Mouse (Mus musculus): ENCODE measurements around the gene Mybpc3.
A peak's percentile ranks its signal among the peaks of the same experiment; 100 is the strongest.

Gene Mybpc3

DNA sequence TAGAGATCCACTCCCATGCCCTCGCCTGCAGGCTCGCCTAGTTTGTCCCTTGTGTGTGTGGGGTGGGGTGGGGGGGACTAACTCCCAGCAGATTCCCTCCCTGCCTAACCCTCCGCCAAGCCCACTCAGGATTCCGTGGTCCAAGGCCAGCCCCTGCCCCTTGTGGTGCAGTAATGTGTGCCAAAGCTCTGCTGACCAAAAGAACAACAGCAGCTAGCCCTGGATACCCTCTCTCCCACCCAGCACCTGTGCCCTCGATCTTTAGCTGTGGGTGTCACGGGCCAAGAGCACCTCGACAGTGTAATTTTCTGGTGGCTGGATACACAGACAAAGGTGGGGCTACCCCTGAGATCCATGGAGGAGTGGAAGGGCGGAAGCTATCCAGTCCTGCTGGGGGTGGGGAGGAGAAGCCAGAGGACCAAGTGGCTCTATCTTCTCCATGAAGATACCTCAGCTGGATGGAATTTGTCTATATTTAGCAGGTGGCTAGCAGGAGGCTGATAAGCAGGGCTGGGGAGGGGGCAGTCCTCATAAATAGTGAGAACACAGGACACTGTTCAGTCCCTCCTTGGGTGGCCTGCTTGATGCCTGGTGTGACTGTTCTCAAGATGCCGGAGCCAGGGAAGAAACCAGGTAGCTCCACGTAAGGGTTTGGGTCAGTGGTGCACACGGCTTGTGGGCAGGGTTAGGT is at the start of gene Mybpc3:
Gene Mybpc3, plus strand, starts transcription at position 560 of the 691 bp plus-strand sequence.
- DNase-seq (ENCODE audit: low read depth) = no peak

DNA sequence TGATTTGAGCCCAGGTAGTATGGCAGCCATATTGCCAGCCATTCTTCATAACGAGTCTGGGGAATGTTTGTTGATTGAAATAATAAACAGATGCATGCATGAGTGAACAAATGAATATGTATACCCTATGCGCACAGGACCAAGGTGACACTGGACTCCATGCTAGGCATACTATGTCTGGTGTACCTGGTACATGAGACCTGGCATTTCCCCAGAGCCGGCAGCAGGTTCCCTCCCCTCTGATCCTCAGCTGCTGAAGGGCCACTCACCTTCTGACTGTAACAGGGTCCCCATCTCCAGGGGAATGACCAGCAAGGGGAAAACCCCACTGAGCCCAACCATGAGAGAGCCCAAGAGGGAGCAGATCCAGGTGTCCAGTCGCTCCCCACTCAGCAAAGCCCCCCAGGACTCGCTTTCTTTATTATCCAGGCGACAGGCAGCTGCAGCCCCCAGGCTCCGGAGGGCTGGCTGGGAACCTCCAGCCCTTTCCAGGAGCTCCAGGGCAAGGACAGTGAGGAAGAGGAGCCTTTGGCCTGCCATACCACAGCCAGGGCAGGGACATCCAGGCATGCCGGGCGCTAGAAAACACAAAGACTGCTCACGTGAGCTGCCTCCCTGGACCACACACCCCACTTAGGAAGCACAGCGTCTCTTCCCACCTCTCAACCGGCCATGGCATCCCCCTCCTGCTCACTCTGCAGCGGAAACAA is 49.6 kb upstream of the Mybpc3 start:
- DNase-seq (ENCODE audit: low read depth) = no peak

GRCm38 (mm10) chr2:91068872-91069165 is 49.1 kb upstream of the Mybpc3 start:
- DNase-seq (ENCODE audit: low read depth) = no peak

DNA sequence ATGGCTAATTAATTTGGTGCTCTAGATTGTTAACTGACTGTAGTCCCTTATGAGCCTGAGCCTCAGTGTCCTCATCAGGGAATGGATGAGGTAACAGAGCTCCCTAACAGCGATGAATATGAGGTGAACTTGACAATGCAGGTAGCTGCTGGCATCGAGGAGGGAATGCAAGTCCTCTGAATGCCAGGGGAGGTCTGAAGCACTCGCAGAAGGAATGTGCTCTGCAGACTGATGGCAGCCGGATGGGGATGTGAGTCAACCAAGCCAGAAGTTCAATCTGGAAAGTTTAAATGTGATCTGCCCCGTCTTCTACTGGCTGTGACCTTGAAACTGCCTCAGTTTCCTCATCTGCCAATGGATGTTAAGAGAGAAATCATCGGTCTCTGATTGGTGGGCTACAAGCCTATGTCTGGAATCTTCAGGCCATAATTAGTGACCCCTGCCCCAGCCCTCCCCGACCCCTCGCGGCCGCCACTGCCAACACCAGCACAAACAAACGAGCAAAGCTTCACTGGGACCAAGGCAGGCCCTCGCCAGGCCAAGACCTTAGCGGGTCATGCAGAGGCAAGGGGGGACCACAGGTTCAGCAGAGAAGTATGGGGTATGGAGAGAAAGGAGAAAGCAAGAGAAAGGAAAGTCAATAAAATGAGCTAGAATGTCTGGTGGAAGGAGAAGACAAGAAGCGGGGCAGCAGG is 48.5 kb upstream of the Mybpc3 start:
- DNase-seq (ENCODE audit: low read depth) = no peak

GRCm38 (mm10) chr2:91070076-91070800 is 47.7 kb upstream of the Mybpc3 start, which contains the start of gene Slc39a13:
Gene Slc39a13 (minus strand): TSS chr2:91070417.
- DNase-seq (ENCODE audit: low read depth) = peak; percentile 88

GRCm38 (mm10) chr2:91071059-91071458 is 46.9 kb upstream of the Mybpc3 start:
- DNase-seq (ENCODE audit: low read depth) = no peak

DNA sequence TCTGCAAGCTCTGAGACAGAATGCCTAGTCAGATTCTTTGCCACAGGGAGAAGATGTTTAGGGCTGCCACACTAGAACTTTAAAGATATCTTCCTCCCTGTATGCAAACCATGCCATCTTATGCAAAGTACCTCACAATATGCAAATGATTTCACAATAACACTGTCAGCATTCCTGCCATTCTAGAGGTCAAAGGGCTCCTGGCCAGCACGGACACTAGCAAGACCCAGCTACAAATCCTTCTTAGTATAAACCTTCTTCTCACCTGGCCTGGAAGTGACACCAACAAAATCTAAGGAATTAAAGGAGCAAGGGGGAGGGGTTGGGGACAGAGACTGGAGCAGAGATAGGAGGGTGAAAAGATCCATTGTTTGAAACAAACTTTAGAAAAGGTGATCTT is 45.9 kb upstream of the Mybpc3 start:
- no peak for DNase-seq (ENCODE audit: low read depth)

DNA sequence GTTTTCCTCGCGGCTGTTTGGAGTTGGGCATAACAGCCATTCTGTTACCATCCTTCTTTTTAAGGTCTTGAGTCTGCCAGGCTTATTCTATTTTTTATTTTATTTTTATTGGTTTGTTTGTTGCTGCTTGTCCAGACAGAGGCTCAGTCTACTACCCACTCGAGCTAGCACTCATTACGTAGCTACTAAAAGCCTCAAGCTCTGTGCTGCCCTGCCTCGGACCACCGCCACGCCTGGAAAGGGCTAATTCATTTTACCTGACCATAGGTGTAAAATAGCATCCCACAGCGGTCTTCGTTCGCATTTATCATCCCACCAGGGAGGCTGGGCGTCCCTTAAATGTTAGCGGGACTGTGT is 40.0 kb upstream of the Mybpc3 start:
- DNase-seq (ENCODE audit: low read depth) = no peak

GRCm38 (mm10) chr2:91078314-91079025 is 39.5 kb upstream of the Mybpc3 start:
- DNase-seq (ENCODE audit: low read depth) = no peak

GRCm38 (mm10) chr2:91079026-91079384 is 38.9 kb upstream of the Mybpc3 start:
- DNase-seq (ENCODE audit: low read depth) = no peak

DNA sequence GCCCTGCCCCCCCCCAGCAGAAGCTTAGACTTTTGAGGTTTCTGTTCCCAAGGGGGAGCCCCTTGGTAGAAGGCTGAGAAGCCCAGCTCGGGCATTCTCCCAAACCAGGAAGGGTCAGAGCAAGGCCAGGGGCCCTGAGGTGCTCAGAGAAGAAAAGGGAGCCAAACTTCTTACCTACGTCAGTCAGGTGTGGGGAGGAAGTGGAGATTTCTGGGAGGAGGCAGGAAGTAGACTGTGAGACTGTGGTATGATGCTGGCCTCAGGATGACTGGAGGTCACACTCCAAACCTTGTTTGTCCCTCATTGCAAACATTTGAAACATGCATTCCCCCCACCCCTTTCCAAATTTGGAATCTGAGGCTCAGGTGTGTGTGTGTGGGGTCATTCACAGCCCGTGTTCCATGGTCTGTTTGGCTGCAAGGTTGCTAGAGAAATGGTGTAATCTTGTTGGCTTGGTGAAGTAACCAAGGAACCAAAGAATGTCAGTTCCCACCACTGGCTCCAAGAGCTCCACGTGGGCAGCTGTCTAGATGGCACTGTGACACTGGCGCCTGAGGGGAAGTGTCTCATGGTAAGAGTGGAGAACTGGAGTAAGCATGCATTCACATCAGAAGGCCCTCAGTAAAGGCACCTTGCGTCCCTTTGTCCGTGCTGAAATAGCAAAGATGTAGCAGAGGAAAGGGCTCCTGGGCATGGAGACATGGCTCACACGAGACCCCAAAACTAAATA is 37.0 kb upstream of the Mybpc3 start:
- no peak for DNase-seq (ENCODE audit: low read depth)

- DNase-seq (ENCODE audit: low read depth) = no peak
Measured at GRCm38 (mm10) chr2:91081775-91082695, 35.9 kb upstream of the Mybpc3 start, which contains the start of gene Spi1. Gene Spi1 (plus strand): TSS chr2:91082390.

DNA sequence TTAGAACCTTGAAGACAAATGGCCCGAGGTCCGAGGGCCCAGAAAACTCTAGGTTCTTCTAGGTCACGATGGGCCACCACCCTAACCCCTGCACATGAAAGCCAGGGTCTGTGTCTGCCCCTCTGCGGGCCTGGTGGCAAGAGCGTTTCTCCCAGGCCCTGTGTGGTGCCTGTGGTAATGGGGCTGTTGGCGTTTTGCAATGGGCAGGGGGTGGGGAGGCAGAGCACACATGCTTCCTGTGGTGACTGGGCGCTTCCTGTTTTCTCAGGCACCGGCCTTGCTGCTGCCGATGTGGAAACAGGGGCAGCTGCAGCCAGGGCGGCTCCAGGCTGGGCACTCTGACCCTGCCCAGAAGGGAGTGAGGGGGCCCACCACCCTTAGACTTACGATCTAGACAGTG is 35.1 kb upstream of the Mybpc3 start:
- DNase-seq (ENCODE audit: low read depth) = no peak

DNA sequence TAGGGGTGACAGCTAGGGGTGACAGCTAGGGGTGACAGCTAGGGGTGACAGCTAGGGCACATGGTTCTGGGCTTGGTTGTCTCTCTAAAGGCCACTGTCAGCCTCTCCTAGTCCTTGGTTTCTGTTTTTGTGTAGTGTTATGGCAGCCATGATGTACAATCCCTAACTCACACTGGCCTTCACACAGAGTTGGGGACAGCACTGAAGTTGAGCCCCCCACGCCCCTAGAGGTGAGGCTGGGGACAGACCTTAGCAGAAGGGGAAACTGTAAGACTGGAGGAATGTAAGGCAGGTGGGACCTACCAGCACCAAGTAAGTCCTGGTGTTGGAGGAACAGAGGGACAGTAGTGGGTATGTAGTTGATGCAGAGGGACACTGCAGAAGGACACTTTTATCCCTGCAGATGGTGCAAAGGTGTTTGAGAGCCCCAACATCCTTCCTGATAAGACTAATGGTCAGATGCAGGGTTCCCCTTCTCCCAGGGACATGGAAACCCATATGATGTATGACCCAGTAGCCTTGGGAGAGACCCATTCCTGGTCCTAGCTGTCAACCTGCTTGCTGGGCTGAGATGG is 34.5 kb upstream of the Mybpc3 start:
- DNase-seq (ENCODE audit: low read depth) = no peak

GRCm38 (mm10) chr2:91084179-91084820 is 33.6 kb upstream of the Mybpc3 start:
- DNase-seq (ENCODE audit: low read depth) = no peak

- DNase-seq (ENCODE audit: low read depth) = no peak
Measured at GRCm38 (mm10) chr2:91085494-91086391, 32.2 kb upstream of the Mybpc3 start.

- DNase-seq (ENCODE audit: low read depth) = no peak
Measured at GRCm38 (mm10) chr2:91086392-91087237, 31.3 kb upstream of the Mybpc3 start.
